Mouse (Mus musculus) hindbrain, embryonic 12.5 days (tissue): ENCODE measurements around the gene Ddx58. TPM values are rescaled to one million over a fixed set of nuclear protein-coding genes. Genes with fewer than 3 reads are reported as not detected.

Experiments
- ATAC-seq: fragments of 200-750 bp; cut with Nextera tagmentation; 2 replicates; pipeline ENCODE4 v1.8.0; 2017; ENCODE audit warnings: moderate TSS enrichment; ENCODE audit not compliant: low FRiP score
- H3K27ac ChIP-seq: fragments of 300-500 bp; sonication (generic); 2 replicates; pipeline ENCODE4 v1.5.1; 2016; ENCODE audit warnings: mild to moderate bottlenecking
- H3K27me3 ChIP-seq: fragments of 300-500 bp; sonication (generic); 2 replicates; pipeline ENCODE4 v1.6.1; 2016; ENCODE audit warnings: mild to moderate bottlenecking
- H3K36me3 ChIP-seq: fragments of 300-500 bp; sonication (generic); 2 replicates; pipeline ENCODE4 v1.6.1; 2016; ENCODE audit warnings: mild to moderate bottlenecking
- H3K4me1 ChIP-seq: fragments of 300-500 bp; sonication (generic); 2 replicates; pipeline ENCODE4 v1.6.1; 2016
- H3K4me2 ChIP-seq: fragments of 300-500 bp; sonication (generic); replicated peaks from 2 replicates; pipeline ENCODE4 v1.6.1; 2016; ENCODE audit warnings: mild to moderate bottlenecking
- H3K4me3 ChIP-seq: fragments of 300-500 bp; sonication (generic); 2 replicates; pipeline ENCODE4 v1.5.1; 2016; ENCODE audit warnings: mild to moderate bottlenecking
- H3K9ac ChIP-seq: fragments of 300-500 bp; sonication (generic); 2 replicates; pipeline ENCODE4 v1.6.1; 2016; ENCODE audit warnings: mild to moderate bottlenecking, moderate library complexity
- H3K9me3 ChIP-seq: fragments of 300-500 bp; sonication (generic); replicated peaks from 2 replicates; pipeline ENCODE4 v1.6.1; 2016; ENCODE audit warnings: mild to moderate bottlenecking
- WGBS: fragments of 180-500 bp; shearing (Covaris S2); methylation state at CpG from one replicate; pipeline ENCODE4 v1.1.7; 2016; 5-methylcytosine and 5-hydroxymethylcytosine counted together
- polyA plus RNA-seq: library from polyadenylated mRNA; unstranded; fragments of >200 nt; fragmentation: Nextera tagmentation; extraction: Ambion mirVana; gene quantifications from 2 replicates; pipeline ENCODE4 v1.2.1, GENCODE M21; 2016

Ddx58 gene
- polyA plus RNA-seq, 1 experiment from 2014 or later: 7.6 TPM

DNA sequence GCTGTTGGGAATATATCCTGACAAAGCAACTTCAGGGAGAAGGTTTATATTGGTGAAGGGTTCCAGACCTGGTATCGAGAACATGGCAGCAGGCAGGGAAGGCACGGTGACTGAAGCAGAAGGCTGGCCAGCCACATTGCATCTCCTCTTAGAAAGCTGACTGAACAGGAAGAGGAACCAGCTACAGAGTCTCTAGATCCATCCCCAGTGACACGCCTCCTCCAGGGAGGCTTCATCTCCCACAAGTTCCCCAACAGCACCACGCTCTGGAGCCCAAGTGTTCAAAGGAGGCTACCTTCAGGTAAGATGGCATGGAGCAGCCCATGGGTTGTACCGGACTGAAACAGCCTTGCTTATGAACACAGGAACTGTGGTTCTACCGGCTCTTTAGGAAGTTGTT, 37.4 kb downstream of the Ddx58 start:
- Histone ChIP-seq H3K27ac (no peak overlapping the region), H3K4me3 (no peak overlapping the region), H3K27me3 (no peaks in the 10 kb centered on the region), H3K4me1 (no peaks in the 10 kb centered on the region), H3K36me3 (peaks cover 26% of the 10 kb centered on the region), H3K4me2 (no peak overlapping the region), H3K9ac (no peak overlapping the region), H3K9me3 (no peaks in the 10 kb centered on the region)
- 96% methylated on average over 6 of the region's 6 CpGs for WGBS
- no peak for ATAC-seq

DNA sequence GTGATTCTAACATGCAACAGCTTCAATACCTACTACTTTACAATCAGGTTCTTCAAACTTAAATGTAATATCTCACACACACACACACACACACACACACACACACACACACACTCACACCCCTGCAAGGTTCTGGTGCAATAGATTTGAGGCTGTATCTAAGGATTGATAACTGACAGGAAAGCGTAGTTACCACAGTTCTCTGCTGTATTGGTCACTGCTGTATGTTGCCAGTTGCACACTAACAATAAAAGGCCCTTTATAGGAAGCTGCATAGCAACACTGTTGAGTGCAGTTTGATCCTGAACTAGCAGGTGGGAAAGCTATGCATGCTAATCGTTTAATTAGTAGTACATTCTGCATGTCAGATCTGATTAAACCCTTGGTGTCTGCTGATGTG, 44.3 kb downstream of the Ddx58 start:
- Histone ChIP-seq H3K36me3 (peaks cover 60% of the 10 kb centered on the region), H3K4me1 (no peaks in the 10 kb centered on the region)
- 96% methylated on average over 2 of the region's 2 CpGs for WGBS

DNA sequence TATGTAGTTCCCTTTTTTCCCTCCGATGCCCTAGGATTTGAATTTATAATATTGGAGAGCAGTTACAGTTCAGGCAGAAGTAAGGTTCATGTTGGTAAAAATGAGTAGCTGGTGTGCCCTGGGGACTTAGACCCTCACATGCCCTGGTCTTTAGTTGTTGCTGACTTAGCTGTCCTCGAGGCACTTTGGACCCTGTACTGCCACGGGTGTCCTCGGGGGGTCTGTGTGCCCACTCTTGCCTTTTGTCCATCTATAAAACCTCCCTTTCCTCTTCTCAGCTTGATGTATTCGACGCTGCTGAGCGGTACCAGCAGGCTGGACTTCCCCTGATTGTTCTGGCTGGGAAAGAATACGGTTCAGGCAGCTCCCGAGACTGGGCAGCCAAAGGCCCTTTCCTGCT, 46.2 kb downstream of the Ddx58 start:
- Histone ChIP-seq H3K4me3 (no peak overlapping the region), H3K9ac (no peak overlapping the region), H3K27me3 (no peaks in the 10 kb centered on the region), H3K36me3 (peaks cover 72% of the 10 kb centered on the region), H3K4me1 (no peaks in the 10 kb centered on the region), H3K9me3 (no peaks in the 10 kb centered on the region), H3K27ac (no peak overlapping the region), H3K4me2 (no peak overlapping the region)
- WGBS: 64% methylated on average over 9 of the region's 9 CpGs
- no peak for ATAC-seq

More for the DNA sequence above, 44.3 kb downstream of the Ddx58 start:
- H3K4me3 ChIP-seq: no peak overlapping the region
- H3K9me3 ChIP-seq: no peaks in the 10 kb centered on the region
- ATAC-seq: no peak
- H3K27ac ChIP-seq: no peak overlapping the region
- H3K27me3 ChIP-seq: no peaks in the 10 kb centered on the region
- no peak overlapping the region for H3K4me2 ChIP-seq
- no peak overlapping the region for H3K9ac ChIP-seq

DNA sequence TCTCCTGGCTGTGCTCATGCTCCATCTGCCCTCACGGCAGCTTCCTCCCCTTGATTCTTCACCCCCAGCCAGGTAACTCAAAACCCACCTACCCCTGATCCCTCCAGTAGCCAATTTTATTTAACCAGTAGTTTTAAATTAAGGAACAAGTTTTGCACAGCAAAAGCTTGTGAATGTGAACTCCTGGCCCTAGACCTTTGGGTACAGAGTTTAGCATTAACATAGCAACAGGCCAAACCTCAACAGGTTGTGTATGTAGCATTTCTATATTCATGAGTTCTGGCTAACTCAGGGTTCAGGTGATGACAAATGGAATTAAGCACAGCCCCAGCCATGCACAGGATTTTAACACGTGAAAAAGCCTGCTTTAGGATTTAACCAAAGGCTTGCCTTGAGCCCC, 47.4 kb downstream of the Ddx58 start:
- Histone ChIP-seq H3K4me3 (no peak overlapping the region), H3K4me2 (no peak overlapping the region), H3K9me3 (no peaks in the 10 kb centered on the region), H3K27ac (no peak overlapping the region), H3K36me3 (peaks cover 72% of the 10 kb centered on the region), H3K9ac (no peak overlapping the region), H3K27me3 (no peaks in the 10 kb centered on the region), H3K4me1 (no peaks in the 10 kb centered on the region)
- WGBS: 72% methylated on average over 2 of the region's 2 CpGs
- ATAC-seq: no peak

- H3K27ac ChIP-seq: no peak overlapping the region
- no peaks in the 10 kb centered on the region for H3K27me3 ChIP-seq
- no peaks in the 10 kb centered on the region for H3K4me1 ChIP-seq
- WGBS: 90% methylated on average over 7 of the region's 7 CpGs
- peaks cover 81% of the 10 kb centered on the region for H3K36me3 ChIP-seq
- H3K4me2 ChIP-seq: no peak overlapping the region
- no peaks in the 10 kb centered on the region for H3K9me3 ChIP-seq
- no peak for ATAC-seq
- no peak overlapping the region for H3K4me3 ChIP-seq
- H3K9ac ChIP-seq: no peak overlapping the region
Measured at GRCm38 (mm10) chr4:40187956-40188355, 51.7 kb downstream of the Ddx58 start.

GRCm38 (mm10) chr4:40184470-40184869, 55.2 kb downstream of the Ddx58 start:
- Histone ChIP-seq H3K9me3 (no peaks in the 10 kb centered on the region), H3K36me3 (peaks cover 87% of the 10 kb centered on the region), H3K9ac (no peak overlapping the region), H3K27ac (no peak overlapping the region), H3K4me2 (no peak overlapping the region), H3K4me3 (no peak overlapping the region), H3K27me3 (no peaks in the 10 kb centered on the region), H3K4me1 (no peaks in the 10 kb centered on the region)
- ATAC-seq: no peak
- 84% methylated on average over 5 of the region's 5 CpGs for WGBS

- Histone ChIP-seq H3K27ac (no peak overlapping the region), H3K4me2 (no peak overlapping the region), H3K4me1 (no peaks in the 10 kb centered on the region), H3K27me3 (no peaks in the 10 kb centered on the region), H3K9ac (no peak overlapping the region), H3K36me3 (peaks cover 85% of the 10 kb centered on the region), H3K4me3 (no peak overlapping the region), H3K9me3 (no peaks in the 10 kb centered on the region)
- ATAC-seq: no peak
- 92% methylated on average over 6 of the region's 6 CpGs for WGBS
Measured at GRCm38 (mm10) chr4:40183781-40184180, 55.8 kb downstream of the Ddx58 start.

GRCm38 (mm10) chr4:40182651-40183320, 56.8 kb downstream of the Ddx58 start:
- no peaks in the 10 kb centered on the region for H3K27me3 ChIP-seq
- H3K9me3 ChIP-seq: no peaks in the 10 kb centered on the region
- no peak overlapping the region for H3K9ac ChIP-seq
- H3K4me1 ChIP-seq: no peaks in the 10 kb centered on the region
- no peak overlapping the region for H3K4me3 ChIP-seq
- peaks cover 84% of the 10 kb centered on the region for H3K36me3 ChIP-seq
- no peak overlapping the region for H3K27ac ChIP-seq
- peak; percentile 48; the same call in 1 of the 2 replicates for ATAC-seq
- H3K4me2 ChIP-seq: no peak overlapping the region
- WGBS: 44% methylated on average over 14 of the region's 14 CpGs

DNA sequence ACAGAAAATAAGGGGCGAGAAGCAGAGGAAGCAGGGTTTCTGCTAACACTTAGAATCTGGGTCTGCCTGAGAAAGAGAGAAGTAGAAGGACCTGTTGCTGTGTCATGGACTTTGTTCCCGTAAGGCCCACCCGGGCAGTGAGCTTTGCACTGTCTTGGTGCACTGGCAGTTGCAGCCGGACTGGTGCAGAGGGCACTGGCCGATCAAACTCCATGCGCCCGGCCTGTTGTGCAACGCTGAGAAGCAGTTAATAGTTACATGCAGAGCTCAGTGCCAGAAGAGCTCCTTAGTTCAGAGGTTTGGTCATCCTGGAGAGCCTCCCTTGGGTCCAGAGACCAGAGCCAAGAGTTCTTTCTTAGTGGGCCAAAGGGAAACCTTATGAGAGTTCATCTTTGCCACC, 57.9 kb downstream of the Ddx58 start:
- 95% methylated on average over 8 of the region's 8 CpGs for WGBS
- no peaks in the 10 kb centered on the region for H3K9me3 ChIP-seq
- H3K4me3 ChIP-seq: no peak overlapping the region
- H3K27me3 ChIP-seq: no peaks in the 10 kb centered on the region
- H3K4me1 ChIP-seq: no peaks in the 10 kb centered on the region
- ATAC-seq: no peak
- peaks cover 77% of the 10 kb centered on the region for H3K36me3 ChIP-seq
- H3K9ac ChIP-seq: no peak overlapping the region
- H3K4me2 ChIP-seq: no peak overlapping the region
- H3K27ac ChIP-seq: no peak overlapping the region

DNA sequence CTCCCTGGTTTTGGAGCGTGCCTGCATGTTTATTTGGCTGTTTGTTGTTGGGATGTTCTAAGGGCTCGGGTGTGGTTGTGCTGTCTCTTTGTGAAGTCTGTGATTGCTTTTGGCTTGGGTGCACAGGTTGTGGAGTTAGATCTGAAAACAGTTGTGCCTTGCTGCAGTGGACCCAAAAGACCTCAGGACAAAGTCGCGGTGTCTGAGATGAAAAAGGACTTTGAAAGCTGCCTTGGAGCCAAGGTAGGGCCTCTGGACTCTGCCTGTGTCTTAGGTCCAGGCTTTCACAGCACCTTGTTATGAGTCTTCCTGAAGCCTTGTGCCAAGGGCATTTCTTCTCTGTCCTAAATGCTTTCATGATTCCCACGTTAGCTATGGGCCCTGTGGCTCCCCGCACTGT, 59.6 kb downstream of the Ddx58 start:
- Histone ChIP-seq H3K36me3 (peaks cover 73% of the 10 kb centered on the region), H3K27ac (no peak overlapping the region), H3K9me3 (no peaks in the 10 kb centered on the region), H3K27me3 (no peaks in the 10 kb centered on the region), H3K4me3 (no peak overlapping the region), H3K9ac (no peak overlapping the region), H3K4me1 (no peaks in the 10 kb centered on the region), H3K4me2 (no peak overlapping the region)
- WGBS: 93% methylated on average over 6 of the region's 6 CpGs
- ATAC-seq: no peak

GRCm38 (mm10) chr4:40178584-40178983, 61.0 kb downstream of the Ddx58 start:
- Histone ChIP-seq H3K4me1 (no peaks in the 10 kb centered on the region), H3K4me3 (no peak overlapping the region), H3K36me3 (peaks cover 58% of the 10 kb centered on the region), H3K4me2 (no peak overlapping the region), H3K27me3 (no peaks in the 10 kb centered on the region), H3K9me3 (no peaks in the 10 kb centered on the region), H3K9ac (no peak overlapping the region), H3K27ac (no peak overlapping the region)
- 94% methylated on average over 17 of the region's 17 CpGs for WGBS
- no peak for ATAC-seq

DNA sequence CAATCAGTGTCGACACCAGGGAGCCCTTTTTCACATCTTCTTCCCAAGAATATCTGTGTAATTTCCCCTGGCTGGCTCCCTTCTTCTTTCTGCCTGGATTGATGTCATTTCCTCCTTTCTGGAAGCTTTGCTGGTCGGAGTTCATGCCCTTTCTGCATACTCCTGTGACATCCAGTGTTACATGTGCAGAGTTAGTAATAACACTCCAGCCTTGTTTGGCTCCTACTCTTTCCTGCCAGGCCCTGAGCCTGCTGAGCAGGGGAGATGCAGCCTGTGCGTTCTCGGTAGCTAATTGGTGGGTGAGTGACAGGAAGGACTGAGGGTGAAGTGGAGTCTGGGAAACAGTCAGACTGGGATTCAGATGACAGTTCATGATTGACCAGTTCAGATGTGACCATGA, 65.3 kb downstream of the Ddx58 start:
- Histone ChIP-seq H3K27ac (no peak overlapping the region), H3K4me3 (no peak overlapping the region), H3K27me3 (no peaks in the 10 kb centered on the region), H3K4me2 (no peak overlapping the region), H3K4me1 (no peaks in the 10 kb centered on the region), H3K9me3 (no peaks in the 10 kb centered on the region), H3K9ac (no peak overlapping the region), H3K36me3 (peaks cover 31% of the 10 kb centered on the region)
- ATAC-seq: no peak
- WGBS: 64% methylated on average over 4 of the region's 4 CpGs

- Histone ChIP-seq H3K36me3 (peaks cover 21% of the 10 kb centered on the region), H3K9ac (no peak overlapping the region), H3K4me1 (no peaks in the 10 kb centered on the region), H3K4me3 (no peak overlapping the region), H3K9me3 (no peaks in the 10 kb centered on the region), H3K27me3 (no peaks in the 10 kb centered on the region), H3K4me2 (no peak overlapping the region), H3K27ac (no peak overlapping the region)
- 100% methylated on average over 2 of the region's 2 CpGs for WGBS
- no peak for ATAC-seq
Measured at GRCm38 (mm10) chr4:40172336-40172735, 67.3 kb downstream of the Ddx58 start.
